Mouse (Mus musculus) limb, embryonic 10.5 days (tissue): ENCODE data around the gene Ndufb3. TPM values are rescaled to one million over a fixed set of nuclear protein-coding genes. Genes with fewer than 3 reads are reported as not detected.
"Not testable (repeated sequence)": the region's sequence is repeated elsewhere in the genome, so short reads cannot be mapped to it uniquely, and the experiment has no call there.

Source experiments
- DNase-seq: peaks from one replicate; pipeline ENCODE4 v3.0.0-alpha.2; 2017; ENCODE audit warnings: low spot score
- H3K27ac ChIP-seq: fragments of 300-500 bp; sonication (generic); 2 replicates; pipeline ENCODE4 v1.5.1; 2016; ENCODE audit warnings: mild to moderate bottlenecking
- H3K27me3 ChIP-seq: fragments of 300-500 bp; sonication (generic); 2 replicates; pipeline ENCODE4 v1.6.1; 2016; ENCODE audit warnings: low read depth, mild to moderate bottlenecking; ENCODE audit not compliant: poor library complexity, severe bottlenecking
- H3K36me3 ChIP-seq: fragments of 300-500 bp; sonication (generic); 2 replicates; pipeline ENCODE4 v1.6.1; 2016; ENCODE audit warnings: mild to moderate bottlenecking, moderate library complexity
- H3K4me1 ChIP-seq: fragments of 300-500 bp; sonication (generic); 2 replicates; pipeline ENCODE4 v1.6.1; 2016
- H3K4me3 ChIP-seq: fragments of 300-500 bp; sonication (generic); 2 replicates; pipeline ENCODE4 v1.5.1; 2016; ENCODE audit warnings: mild to moderate bottlenecking, moderate library complexity
- H3K9me3 ChIP-seq: fragments of 300-500 bp; sonication (generic); replicated peaks from 2 replicates; pipeline ENCODE4 v1.6.1; 2016; ENCODE audit warnings: mild to moderate bottlenecking
- WGBS: fragments of 180-500 bp; shearing (Covaris S2); methylation state at CpG from one replicate; pipeline ENCODE4 v1.1.7; 2016; 5-methylcytosine and 5-hydroxymethylcytosine counted together
- polyA plus RNA-seq: library from polyadenylated mRNA; unstranded; fragments of >200 nt; fragmentation: Nextera tagmentation; extraction: Ambion mirVana; gene quantifications from 2 replicates; pipeline ENCODE4 v1.2.1, GENCODE M21; 2016

The Ndufb3 gene
- polyA plus RNA-seq, 1 experiment from 2014 or later: 144 TPM

DNA sequence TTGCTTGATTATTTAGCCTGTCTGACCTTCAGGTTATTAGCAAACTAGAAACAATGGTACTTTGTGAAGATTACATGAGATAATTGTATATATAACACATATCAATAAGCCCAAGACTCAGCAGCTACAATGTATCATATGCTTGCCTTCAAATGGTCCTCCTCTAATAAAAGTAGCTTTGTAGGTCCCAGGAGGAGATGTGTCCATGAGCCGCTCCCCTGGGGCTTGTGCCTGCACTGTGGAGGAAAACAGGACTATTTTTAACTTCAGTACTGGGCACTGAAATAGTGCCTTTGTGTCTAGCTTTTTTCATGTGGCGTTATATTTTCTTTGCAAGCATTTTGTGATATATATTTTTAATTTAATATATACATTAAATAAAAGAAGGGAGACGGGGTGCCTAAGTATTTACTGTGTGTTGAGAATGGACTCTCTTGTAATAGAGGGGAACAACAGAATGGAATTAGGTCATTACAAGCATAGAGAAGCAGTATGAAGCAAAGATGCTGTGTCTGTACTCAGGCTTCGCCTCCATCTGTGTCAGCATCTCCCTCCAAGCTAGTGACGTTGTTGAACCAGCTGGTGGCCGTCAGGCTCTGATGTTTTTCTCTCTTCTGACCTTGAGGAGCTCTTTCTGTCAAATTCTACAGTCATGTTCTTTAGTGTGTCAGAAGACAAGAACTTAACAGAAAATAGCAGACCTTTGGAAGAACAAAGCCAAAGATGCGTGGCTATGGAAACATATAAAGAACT, 36.0 kb downstream of the Ndufb3 start:
- no peaks in the 10 kb centered on the region for H3K36me3 ChIP-seq
- H3K27me3 ChIP-seq: no peaks in the 10 kb centered on the region
- WGBS: 80% methylated on average over 7 of the region's 7 CpGs
- no peak overlapping the region for H3K4me3 ChIP-seq
- H3K9me3 ChIP-seq: no peaks in the 10 kb centered on the region
- no peaks in the 10 kb centered on the region for H3K4me1 ChIP-seq
- DNase-seq: no peak
- no peak overlapping the region for H3K27ac ChIP-seq

DNA sequence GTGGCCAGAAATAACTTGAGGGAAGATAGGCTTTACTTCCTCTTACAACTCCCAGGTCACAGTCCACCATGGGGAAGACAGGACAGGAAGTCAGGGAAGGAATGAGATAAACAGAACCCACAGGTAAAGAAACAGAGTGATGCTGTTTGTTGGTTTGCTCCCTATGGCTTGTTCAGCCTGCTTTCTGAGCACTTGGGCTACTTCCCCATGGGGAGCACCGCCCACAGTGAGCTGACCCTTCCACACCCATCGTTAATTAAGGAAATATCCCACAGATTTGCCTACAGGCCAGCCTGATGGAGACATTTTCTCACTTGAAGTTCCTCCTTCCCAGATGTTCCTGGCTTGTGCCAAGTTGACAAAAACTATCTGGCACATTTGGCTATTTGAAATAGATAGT, 42.7 kb downstream of the Ndufb3 start:
- not testable (repeated sequence) for H3K4me3 ChIP-seq, H3K36me3 ChIP-seq, H3K4me1 ChIP-seq, H3K9me3 ChIP-seq, H3K27me3 ChIP-seq, DNase-seq, H3K27ac ChIP-seq
- 80% methylated on average over 2 of the region's 2 CpGs for WGBS

Other genes with a start within 250 kb of the Ndufb3 start
- 419 and 449 TPM in 2 replicates for gene Bzw1, start 193.5 kb upstream of the Ndufb3 start, polyA plus RNA-seq
- gene Clk1, start 162.3 kb upstream of the Ndufb3 start, polyA plus RNA-seq: 111 and 153 TPM in 2 replicates
- 77.7 and 86.3 TPM in 2 replicates for gene Nif3l1, start 141.2 kb upstream of the Ndufb3 start, polyA plus RNA-seq
- gene Ppil3, start 140.9 kb upstream of the Ndufb3 start, polyA plus RNA-seq: 61.5 and 64.8 TPM in 2 replicates
- gene Orc2, start 81.3 kb upstream of the Ndufb3 start, polyA plus RNA-seq: 50.1 and 55.6 TPM in 2 replicates
- gene Fam126b, start 61 bp upstream of the Ndufb3 start, polyA plus RNA-seq: 4.8 and 6.0 TPM in 2 replicates
- gene Als2cr12, start 109.6 kb downstream of the Ndufb3 start, polyA plus RNA-seq: not detected in 2 replicates
- gene Cflar, start 125.1 kb downstream of the Ndufb3 start, polyA plus RNA-seq: 23.2 and 26.2 TPM in 2 replicates
- gene Casp8, start 209.0 kb downstream of the Ndufb3 start, polyA plus RNA-seq: 12.7 and 18.3 TPM in 2 replicates